7 mouse cellular contexts compared by ENCODE assay signal in the genomic region with DNA sequence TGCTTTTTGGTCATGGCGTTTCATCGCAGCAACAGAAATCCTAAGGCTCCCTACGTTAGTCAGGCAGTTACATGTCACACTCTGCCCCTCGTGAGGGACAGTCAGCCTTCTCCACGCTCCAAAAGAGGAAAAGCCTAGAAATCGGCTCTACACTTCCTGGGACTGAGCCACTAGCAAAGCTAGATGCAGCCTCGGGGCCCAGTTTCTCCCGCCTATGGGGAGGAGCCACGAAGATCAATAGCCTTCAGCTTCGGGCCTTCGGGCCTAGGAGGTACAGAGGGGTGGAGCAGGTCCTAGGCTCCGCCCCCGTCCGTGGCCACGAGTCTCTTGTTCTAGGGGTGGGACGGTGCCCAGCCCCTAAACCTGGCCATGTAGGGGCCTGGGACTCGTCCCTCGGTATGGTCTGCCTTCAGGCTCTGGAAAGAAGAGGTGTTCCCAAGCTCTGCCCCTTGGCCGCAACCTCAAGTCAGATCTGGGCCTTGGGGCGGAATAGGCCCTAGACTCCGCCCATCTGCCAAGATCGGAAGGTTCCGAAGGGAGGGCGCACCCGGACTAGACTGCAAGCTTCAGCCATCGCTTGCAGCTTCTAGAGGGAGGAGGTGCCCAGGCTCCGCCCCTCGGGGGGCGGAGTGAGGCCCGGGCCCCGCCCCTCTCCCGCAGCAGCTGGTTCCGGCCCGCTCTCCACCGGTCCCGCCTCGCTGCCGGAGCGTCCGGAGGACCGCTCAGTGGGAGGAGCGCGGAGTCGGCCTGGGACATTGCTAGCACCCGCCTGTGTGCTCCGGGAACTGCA. TPM values are rescaled to one million over a fixed set of nuclear protein-coding genes. Genes with fewer than 3 reads are reported as not detected.
A peak's percentile ranks its signal among the peaks of the same experiment; 100 is the strongest.
DNase-seq lines count a peak whose midpoint lies in the region; ATAC-seq lines count a peak whose summit lies in the region.

A gene (plus strand): TSS at position 339 of the 790 bp plus-strand sequence.

- under 1% methylated on average over 45 of the region's 46 CpGs for WGBS in intestine, embryonic 15.5 days
- under 1% methylated on average over 46 of the region's 46 CpGs for WGBS in midbrain, embryonic 10.5 days

- peaks cover 13% of the 10 kb centered on the region for H3K4me1 ChIP-seq in intestine, embryonic 15.5 days (replicated peaks)
- peaks cover 27% of the 10 kb centered on the region for H3K4me1 ChIP-seq in midbrain, embryonic 10.5 days

- peak; percentile 97 for ATAC-seq in intestine, embryonic 15.5 days

- no peaks in the 10 kb centered on the region for H3K9me3 ChIP-seq in intestine, embryonic 15.5 days
- H3K9me3 ChIP-seq in midbrain, embryonic 10.5 days (replicated peaks), result no peaks in the 10 kb centered on the region

- peak; percentile 99 for DNase-seq in adrenal gland, adult 2 months
- peak; percentile 93 for DNase-seq in embryo, embryonic 11.5 days (ENCODE audit: low read depth, low spot score)
- DNase-seq in gastrocnemius, postnatal 36 days, result peak; percentile 94 to 96
- DNase-seq in left cerebral cortex, postnatal 25 days (ENCODE audit: low spot score in 2 of 2), result peak; percentile 95 to 98
- DNase-seq in midbrain, embryonic 10.5 days (ENCODE audit: low spot score), result peak; percentile 94
- DNase-seq in right cerebral cortex, postnatal 4 days, result peak; percentile 86

- no peaks in the 10 kb centered on the region for H3K27me3 ChIP-seq in intestine, embryonic 15.5 days (replicated peaks)
- no peaks in the 10 kb centered on the region for H3K27me3 ChIP-seq in midbrain, embryonic 10.5 days (ENCODE audit: low read depth, poor library complexity, severe bottlenecking)

- peak within 1 kb of the TSS; percentile 80 for H3K4me3 ChIP-seq in intestine, embryonic 15.5 days (replicated peaks)
- H3K4me3 ChIP-seq in midbrain, embryonic 10.5 days, result peak within 1 kb of the TSS; percentile 86

- H3K27ac ChIP-seq in intestine, embryonic 15.5 days, result peak within 1 kb of the TSS; percentile 98
- peak within 1 kb of the TSS; percentile 94 for H3K27ac ChIP-seq in midbrain, embryonic 10.5 days (replicated peaks)

- H3K36me3 ChIP-seq in intestine, embryonic 15.5 days, result no peaks in the 10 kb centered on the region
- 0 out of 2 replicates have a peak, but pooled peaks cover 3% of the 10 kb centered on the region for H3K36me3 ChIP-seq in midbrain, embryonic 10.5 days

- H3K9ac ChIP-seq in intestine, embryonic 15.5 days, result peak within 1 kb of the TSS; percentile 84

- intact Hi-C loops in gastrocnemius, postnatal 36 days (cut with DNase I), result loop anchor here (5.0 kb wide), 1 partner anchor 134 kb away; a partner anchor contains a TSS
- intact Hi-C loops in left cerebral cortex, postnatal 25 days (cut with DNase I), result loop anchor here (2.0 kb wide), 2 partner anchors 126 to 136 kb away; a partner anchor contains a TSS

- H3K4me2 ChIP-seq in intestine, embryonic 15.5 days (replicated peaks), result peak within 1 kb of the TSS; percentile 78

RNA-seq across cellular contexts. Expression of the gene that starts here (rescaled TPM):
- 100 to 1,000 TPM; 122 to 146 TPM for total RNA-seq in adrenal gland, adult 2 months (2021)
- polyA plus RNA-seq in adrenal gland, adult 2 months (2012; rRNA removed), result 43.3 and 51.3 TPM in 2 replicates
- 10 to 100 TPM; 15.2 to 18.6 TPM for total RNA-seq in gastrocnemius, postnatal 36 days (2021)
- 66.9 and 68.1 TPM in 2 replicates for polyA plus RNA-seq in intestine, embryonic 15.5 days (2015; fragmentation: Nextera tagmentation; extraction: Ambion mirVana)
- 10 to 100 TPM; 29.5 to 32.2 TPM for total RNA-seq in left cerebral cortex, postnatal 25 days (2021)
- 58.0 and 59.7 TPM in 2 replicates for polyA plus RNA-seq in midbrain, embryonic 10.5 days (2016; fragmentation: Nextera tagmentation; extraction: Ambion mirVana)

Comparison
In these comparisons a context has a peak if more than half of its experiments do, and no peak if none do; other contexts are left out.
1. Peak in every context shown above with its lines: DNase-seq, ATAC-seq, H3K4me3 ChIP-seq and H3K27ac ChIP-seq.